Mouse (Mus musculus): Measurements from ENCODE around the gene Srpr. TPM values are rescaled to one million over a fixed set of nuclear protein-coding genes. Genes with fewer than 3 reads are reported as not detected.

Srpr gene
- polyA plus RNA-seq, 1 experiment from 2014 or later, result 118 TPM

- Histone ChIP-seq H3K36me3 (ENCODE audit: control insufficient read depth, insufficient read depth) (no peaks in the 10 kb centered on the region), H3K27ac (ENCODE audit: low read depth, low read length) (peak overlapping the region; percentile 23; the same call in 1 of the 2 replicates), H3K9ac (ENCODE audit: low read depth, low read length) (no peak overlapping the region), H3K9me3 (ENCODE audit: control insufficient read depth) (no peaks in the 10 kb centered on the region), H3K27me3 (replicated peaks; ENCODE audit: control insufficient read depth, insufficient read depth, low read length) (no peaks in the 10 kb centered on the region), H3K4me1 (replicated peaks; ENCODE audit: control insufficient read depth, insufficient read depth, low read length) (no peaks in the 10 kb centered on the region; the same call in 1 of the 2 replicates), H3K4me3 (ENCODE audit: low read depth, low read length) (no peak overlapping the region), H3K4me2 (replicated peaks; ENCODE audit: low read depth) (no peak overlapping the region)
- no peak for TF ChIP-seq CTCF (IDR thresholded peaks at IDR 0.05; ENCODE audit: low read depth)
- peak; percentile 56 for ATAC-seq
- 25% methylated on average over 7 of the region's 7 CpGs for WGBS
Observed at GRCm38 (mm10) chr9:35289992-35290391, 90.0 kb downstream of the Srpr start.

- WGBS, result 70% methylated on average over 3 of the region's 3 CpGs
- no peak overlapping the region for H3K4me3 ChIP-seq (ENCODE audit: low read depth, low read length)
- H3K27ac ChIP-seq (ENCODE audit: low read depth, low read length), result peak overlapping the region; percentile 23; the same call in 1 of the 2 replicates
- no peak for TF ChIP-seq CTCF (IDR thresholded peaks at IDR 0.05; ENCODE audit: low read depth)
- H3K4me2 ChIP-seq (replicated peaks; ENCODE audit: low read depth), result no peak overlapping the region
- no peak overlapping the region for H3K9ac ChIP-seq (ENCODE audit: low read depth, low read length)
- no peaks in the 10 kb centered on the region for H3K9me3 ChIP-seq (ENCODE audit: control insufficient read depth)
- no peaks in the 10 kb centered on the region; the same call in 1 of the 2 replicates for H3K4me1 ChIP-seq (replicated peaks; ENCODE audit: control insufficient read depth, insufficient read depth, low read length)
- peak; percentile 70 for ATAC-seq
- no peaks in the 10 kb centered on the region for H3K27me3 ChIP-seq (replicated peaks; ENCODE audit: control insufficient read depth, insufficient read depth, low read length)
- H3K36me3 ChIP-seq (ENCODE audit: control insufficient read depth, insufficient read depth), result no peaks in the 10 kb centered on the region
Observed at GRCm38 (mm10) chr9:35290417-35290816, 90.4 kb downstream of the Srpr start.

GRCm38 (mm10) chr9:35290916-35291315 is 90.9 kb downstream of the Srpr start:
- H3K36me3 ChIP-seq (ENCODE audit: control insufficient read depth, insufficient read depth), result no peaks in the 10 kb centered on the region
- no peaks in the 10 kb centered on the region for H3K27me3 ChIP-seq (replicated peaks; ENCODE audit: control insufficient read depth, insufficient read depth, low read length)
- no peaks in the 10 kb centered on the region for H3K9me3 ChIP-seq (ENCODE audit: control insufficient read depth)
- ATAC-seq, result peak; percentile 18; the same call in 1 of the 2 replicates
- H3K4me2 ChIP-seq (replicated peaks; ENCODE audit: low read depth), result no peak overlapping the region
- H3K4me3 ChIP-seq (ENCODE audit: low read depth, low read length), result no peak overlapping the region
- 40% methylated on average over 4 of the region's 4 CpGs for WGBS
- H3K27ac ChIP-seq (ENCODE audit: low read depth, low read length), result no peak overlapping the region; the same call in 1 of the 2 replicates
- H3K4me1 ChIP-seq (replicated peaks; ENCODE audit: control insufficient read depth, insufficient read depth, low read length), result no peaks in the 10 kb centered on the region; the same call in 1 of the 2 replicates
- H3K9ac ChIP-seq (ENCODE audit: low read depth, low read length), result no peak overlapping the region
- no peak for TF ChIP-seq CTCF (IDR thresholded peaks at IDR 0.05; ENCODE audit: low read depth)

GRCm38 (mm10) chr9:35293465-35293864 is 93.5 kb downstream of the Srpr start:
- Histone ChIP-seq H3K4me3 (ENCODE audit: low read depth, low read length) (no peak overlapping the region), H3K9ac (ENCODE audit: low read depth, low read length) (no peak overlapping the region), H3K4me2 (replicated peaks; ENCODE audit: low read depth) (no peak overlapping the region), H3K27me3 (replicated peaks; ENCODE audit: control insufficient read depth, insufficient read depth, low read length) (no peaks in the 10 kb centered on the region), H3K9me3 (ENCODE audit: control insufficient read depth) (0 out of 2 replicates have a peak, but pooled peaks cover 2% of the 10 kb centered on the region), H3K4me1 (replicated peaks; ENCODE audit: control insufficient read depth, insufficient read depth, low read length) (no peaks in the 10 kb centered on the region; the same call in 1 of the 2 replicates), H3K27ac (ENCODE audit: low read depth, low read length) (no peak overlapping the region), H3K36me3 (ENCODE audit: control insufficient read depth, insufficient read depth) (no peaks in the 10 kb centered on the region)
- no peak for ATAC-seq
- WGBS, result 74% methylated on average over 5 of the region's 5 CpGs
- no peak for TF ChIP-seq CTCF (IDR thresholded peaks at IDR 0.05; ENCODE audit: low read depth)

Other genes starting within 250 kb of the Srpr start
- 242 and 257 TPM in 2 replicates for gene St3gal4, start 80.9 kb upstream of the Srpr start, polyA plus RNA-seq (2015; fragmentation: Nextera tagmentation; extraction: Ambion mirVana)
- gene Dcps, start 24.1 kb upstream of the Srpr start, polyA plus RNA-seq (2015; fragmentation: Nextera tagmentation; extraction: Ambion mirVana), result 25.7 and 26.1 TPM in 2 replicates
- gene Tirap, start 116 bp downstream of the Srpr start, polyA plus RNA-seq (2015; fragmentation: Nextera tagmentation; extraction: Ambion mirVana), result 9.7 and 10.0 TPM in 2 replicates
- 20.3 and 20.4 TPM in 2 replicates for gene Foxred1, start 10.9 kb downstream of the Srpr start, polyA plus RNA-seq (2015; fragmentation: Nextera tagmentation; extraction: Ambion mirVana)
- gene Fam118b, start 67.6 kb downstream of the Srpr start, polyA plus RNA-seq (2015; fragmentation: Nextera tagmentation; extraction: Ambion mirVana), result 73.5 and 80.7 TPM in 2 replicates
- 16.3 and 16.6 TPM in 2 replicates for gene Rpusd4, start 67.7 kb downstream of the Srpr start, polyA plus RNA-seq (2015; fragmentation: Nextera tagmentation; extraction: Ambion mirVana)
- 1.9 and 2.4 TPM in 2 replicates for gene Cdon, start 221.0 kb downstream of the Srpr start, polyA plus RNA-seq (2015; fragmentation: Nextera tagmentation; extraction: Ambion mirVana)